Mouse (Mus musculus) kidney, adult 2 months (tissue): ENCODE measurements at regions not wholly inside any gene's neighbourhood (a gene's known extent, or its start where the extent isn't known, plus 50 kb on each side); places are given as distances from the start of the nearest gene placed in this dataset.

Experiments
- CTCF ChIP-seq: fragments of 200-500 bp; conservative IDR thresholded peaks from 2 replicates; pipeline ENCODE4 v1.5.1; 2011; ENCODE audit warnings: low read depth, mild to moderate bottlenecking, control low read depth, low read length, moderate library complexity, mixed read lengths; ENCODE audit not compliant: insufficient read depth, insufficient read length
- POLR2A ChIP-seq: fragments of 200-500 bp; IDR thresholded peaks from one replicate; pipeline ENCODE4 v1.6.1; 2011; ENCODE audit warnings: low read depth, low read length, control low read depth

DNA sequence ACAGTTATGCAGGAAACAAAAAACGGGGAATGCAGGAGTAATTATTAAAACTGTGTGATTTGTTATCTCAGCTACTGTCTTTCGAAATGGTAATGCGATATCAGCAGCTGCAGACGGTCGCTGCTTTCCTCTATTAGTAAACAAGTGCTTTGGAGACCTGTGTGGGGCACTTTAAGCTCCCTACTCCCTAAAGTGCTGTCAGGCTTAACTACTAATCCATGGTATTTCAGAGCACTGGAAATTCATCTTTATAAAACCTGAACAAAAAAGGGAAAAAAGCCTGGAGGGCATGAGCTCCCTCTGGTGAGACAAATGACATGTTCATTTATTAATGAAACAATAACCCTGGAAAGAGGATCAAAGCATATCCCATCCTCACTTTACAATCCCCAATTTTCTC lies 127.2 kb upstream of the Otx2 start:
- TF ChIP-seq CTCF (no peak), POLR2A (no peak)
